Mouse (Mus musculus): Measurements from ENCODE around the gene Cgnl1.

GRCm38 (mm10) chr9:71666432-71666831 is 105.0 kb downstream of the Cgnl1 start:
- TF ChIP-seq BHLHE40 (IDR thresholded peaks at IDR 0.05; ENCODE audit: low read depth, low read length) (no peak), CTCF (conservative IDR thresholded peaks at IDR 0.05 in 1 of 2, IDR thresholded peaks at IDR 0.05 in 1 of 2; ENCODE audit: low read depth in 2 of 2, low read length in 2 of 2) (no peak)
